Mouse (Mus musculus): Measurements from ENCODE around the gene Otulinl. TPM values are rescaled to one million over a fixed set of nuclear protein-coding genes. Genes with fewer than 3 reads are reported as not detected.

The Otulinl gene
- total RNA-seq, 1 experiment from 2014 or later: 5.5 TPM

DNA sequence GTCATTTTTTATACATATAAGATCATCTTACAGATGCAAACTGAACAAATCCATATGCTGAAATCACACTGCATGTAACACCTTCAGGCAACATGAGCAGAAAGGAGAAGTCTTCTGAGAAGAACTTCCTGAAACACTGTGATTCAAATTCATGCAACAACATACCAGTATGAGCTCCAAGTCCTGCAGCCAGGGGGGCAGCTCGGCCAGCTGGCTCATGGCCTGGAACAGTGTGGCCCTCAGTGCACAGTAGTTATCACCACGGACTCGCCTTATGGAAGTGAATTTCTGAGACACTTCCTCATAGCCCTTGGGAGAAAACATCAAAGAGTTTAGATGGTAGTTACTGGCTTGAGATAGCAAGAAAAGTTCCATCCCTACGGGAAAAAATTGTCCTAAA, 65.2 kb downstream of the Otulinl start:
- DNase-seq: peak; percentile 55

DNA sequence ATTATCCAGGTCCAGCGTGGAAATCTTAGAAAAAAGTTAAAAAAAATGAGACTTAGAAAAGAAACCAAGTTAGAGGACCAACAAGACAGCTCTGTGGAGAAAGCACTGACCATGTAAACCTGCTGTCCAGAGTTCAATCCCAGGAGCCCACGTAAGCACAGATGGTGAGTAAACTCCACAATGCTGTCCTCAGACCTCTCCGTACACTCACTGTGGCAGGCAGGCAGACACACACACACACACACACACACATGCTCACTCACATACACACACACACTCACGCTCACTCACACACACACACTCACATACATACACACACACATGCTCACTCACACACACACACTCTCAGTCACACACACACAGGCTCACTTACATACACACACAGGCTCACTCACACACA, 68.1 kb downstream of the Otulinl start:
- no peak for DNase-seq

DNA sequence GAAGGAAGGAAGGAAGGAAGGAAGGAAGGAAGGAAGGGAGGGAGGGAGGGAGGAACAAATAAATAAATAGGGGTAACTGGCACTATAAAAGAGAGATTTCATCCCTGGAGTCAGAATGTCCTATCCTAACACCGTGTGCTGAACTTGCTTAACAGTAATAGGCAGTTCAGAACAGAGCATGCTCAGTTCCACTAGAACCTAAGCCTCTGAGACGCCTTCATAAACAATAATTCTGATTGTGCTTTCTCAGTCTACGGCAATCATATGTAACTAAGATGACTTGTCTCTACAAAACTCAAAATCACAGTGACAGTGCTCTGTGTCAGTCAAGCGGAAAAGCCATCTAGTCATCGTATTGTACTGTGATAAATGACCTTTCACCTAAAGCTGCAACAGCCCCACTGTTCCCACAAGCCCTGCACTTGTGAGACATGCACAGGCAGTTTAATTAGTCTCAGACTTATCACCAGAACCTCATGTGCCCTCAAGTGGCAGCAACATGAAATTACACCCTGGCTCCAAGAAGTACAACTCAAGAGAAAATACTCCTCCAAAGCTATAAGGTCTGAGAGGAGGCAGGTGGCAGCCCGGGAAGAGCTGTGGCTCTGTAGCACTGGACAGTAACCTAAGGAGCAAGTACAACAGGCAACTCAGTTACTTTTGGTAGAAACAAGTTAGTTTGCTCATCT, 68.7 kb downstream of the Otulinl start:
- peak; percentile 57 for DNase-seq

DNA sequence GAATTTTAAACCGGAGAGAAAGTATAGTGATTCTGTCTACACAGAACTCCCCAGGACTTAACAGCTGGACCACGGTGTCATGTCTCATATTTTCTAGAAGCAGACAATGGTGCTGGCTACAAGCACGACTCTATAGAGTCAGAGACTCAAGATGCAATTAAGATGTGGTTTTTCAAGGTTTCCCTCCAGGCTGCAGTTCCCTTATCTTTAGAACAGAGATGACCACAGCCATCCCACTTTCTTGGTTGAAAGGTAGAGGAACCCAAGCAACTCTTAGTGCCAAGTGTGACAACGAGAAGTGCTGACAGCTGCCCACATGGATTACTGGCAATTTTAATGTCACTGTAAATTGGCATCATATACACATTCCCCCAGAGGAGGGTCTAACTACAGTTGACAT, 71.8 kb downstream of the Otulinl start:
- DNase-seq: no peak

DNA sequence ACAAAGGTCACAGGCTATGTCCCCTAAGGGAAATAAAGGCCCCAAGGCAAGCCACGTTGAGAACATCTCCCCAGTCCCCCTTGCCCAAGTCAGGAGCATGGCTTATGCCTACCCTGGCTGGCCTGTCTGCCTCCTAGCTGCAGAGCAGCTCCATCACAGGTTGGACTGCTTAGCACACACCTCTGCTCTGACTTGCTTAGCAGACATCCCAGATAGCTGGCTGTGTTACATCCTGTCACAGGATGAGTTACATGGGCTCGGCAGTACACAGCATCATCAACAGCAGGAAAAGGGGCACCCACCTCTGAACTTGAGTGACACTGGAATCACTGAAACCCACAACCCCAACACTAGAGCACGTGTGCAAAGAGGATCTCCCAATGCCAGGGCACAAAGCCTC, 76.1 kb downstream of the Otulinl start:
- no peak for DNase-seq

Other genes starting within 250 kb of the Otulinl start
- 30.2 and 34.6 TPM in 2 replicates for gene Ank, start 214.9 kb downstream of the Otulinl start, total RNA-seq (2021)
- gene Otulin, start 50.9 kb downstream of the Otulinl start, total RNA-seq (2021): 37.1 and 43.6 TPM in 2 replicates